Mouse (Mus musculus) heart, embryonic 16.5 days (tissue): ENCODE measurements around the gene Ctc1. TPM values are rescaled to one million over a fixed set of nuclear protein-coding genes. Genes with fewer than 3 reads are reported as not detected.

Experiments used
- ATAC-seq: fragments of 200-750 bp; cut with Nextera tagmentation; replicated peaks from 2 replicates; pipeline ENCODE4 v1.8.0; 2017; ENCODE audit warnings: moderate number of reproducible peaks; ENCODE audit not compliant: insufficient read depth, low FRiP score; ENCODE audit errors: extremely low read depth
- H3K27ac ChIP-seq: fragments of 300-500 bp; sonication (generic); 2 replicates; pipeline ENCODE4 v1.5.1; 2014; ENCODE audit warnings: mild to moderate bottlenecking, low read length, control low read depth, moderate library complexity
- H3K27me3 ChIP-seq: fragments of 300-500 bp; sonication (generic); 2 replicates; pipeline ENCODE4 v1.6.1; 2014; ENCODE audit warnings: low read length, mixed read lengths; ENCODE audit not compliant: control insufficient read depth, insufficient read depth
- H3K36me3 ChIP-seq: fragments of 300-500 bp; sonication (generic); 2 replicates; pipeline ENCODE4 v1.6.1; 2014; ENCODE audit not compliant: control insufficient read depth, insufficient read depth
- H3K4me1 ChIP-seq: fragments of 300-500 bp; sonication (generic); 2 replicates; pipeline ENCODE4 v1.6.1; 2014; ENCODE audit warnings: low read length, mixed read lengths; ENCODE audit not compliant: control insufficient read depth, insufficient read depth
- H3K4me2 ChIP-seq: fragments of 300-500 bp; sonication (generic); 2 replicates; pipeline ENCODE4 v1.6.1; 2014; ENCODE audit warnings: low read depth, mild to moderate bottlenecking, control low read depth, low read length
- H3K4me3 ChIP-seq: fragments of 300-500 bp; sonication (generic); 2 replicates; pipeline ENCODE4 v1.5.1; 2014; ENCODE audit warnings: mild to moderate bottlenecking, control low read depth, low read length
- H3K9ac ChIP-seq: fragments of 300-500 bp; sonication (generic); 2 replicates; pipeline ENCODE4 v1.6.1; 2014; ENCODE audit warnings: low read length, control low read depth
- H3K9me3 ChIP-seq: fragments of 300-500 bp; sonication (generic); replicated peaks from 2 replicates; pipeline ENCODE4 v1.6.1; 2016; ENCODE audit warnings: low read length; ENCODE audit not compliant: control insufficient read depth
- WGBS: fragments of 180-500 bp; shearing (Covaris S2); extraction: QIAGEN DNeasy Blood & Tissue Kit; methylation state at CpG from one replicate; pipeline ENCODE4 v1.1.7; 2014; 5-methylcytosine and 5-hydroxymethylcytosine counted together
- polyA plus RNA-seq: library from polyadenylated mRNA; unstranded; fragments of >200 nt; fragmentation: Nextera tagmentation; extraction: Ambion mirVana; gene quantifications from 2 replicates; pipeline ENCODE4 v1.2.1, GENCODE M21; 2015

Gene Ctc1
- polyA plus RNA-seq, 1 experiment from 2014 or later = 44.4 TPM

DNA sequence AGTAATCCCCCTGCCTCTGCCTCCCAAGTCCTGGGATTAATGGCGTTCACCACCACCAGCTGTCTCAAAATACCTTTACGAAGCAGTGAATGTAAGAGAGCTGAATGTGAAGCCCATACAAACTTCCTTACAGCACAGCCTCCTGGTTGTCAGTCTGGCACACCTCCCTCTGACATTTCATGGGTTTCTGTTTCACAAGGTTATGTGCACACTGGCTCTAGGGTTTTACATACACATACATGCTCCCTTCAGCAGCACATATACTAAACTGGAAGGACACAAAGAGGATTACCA, 59.0 kb downstream of the Ctc1 start:
- H3K27me3 ChIP-seq = no peaks in the 10 kb centered on the region
- H3K9me3 ChIP-seq = no peaks in the 10 kb centered on the region
- no peak overlapping the region for H3K4me3 ChIP-seq
- H3K4me2 ChIP-seq = no peak overlapping the region
- ATAC-seq = no peak
- 49% methylated on average over 2 of the region's 2 CpGs for WGBS
- H3K27ac ChIP-seq = peak overlapping the region; percentile 90; the same call in 1 of the 2 replicates
- H3K4me1 ChIP-seq = peaks cover 31% of the 10 kb centered on the region
- 0 out of 2 replicates have a peak overlapping the region, but pooled peaks have one; percentile 15 for H3K9ac ChIP-seq
- H3K36me3 ChIP-seq = no peaks in the 10 kb centered on the region

DNA sequence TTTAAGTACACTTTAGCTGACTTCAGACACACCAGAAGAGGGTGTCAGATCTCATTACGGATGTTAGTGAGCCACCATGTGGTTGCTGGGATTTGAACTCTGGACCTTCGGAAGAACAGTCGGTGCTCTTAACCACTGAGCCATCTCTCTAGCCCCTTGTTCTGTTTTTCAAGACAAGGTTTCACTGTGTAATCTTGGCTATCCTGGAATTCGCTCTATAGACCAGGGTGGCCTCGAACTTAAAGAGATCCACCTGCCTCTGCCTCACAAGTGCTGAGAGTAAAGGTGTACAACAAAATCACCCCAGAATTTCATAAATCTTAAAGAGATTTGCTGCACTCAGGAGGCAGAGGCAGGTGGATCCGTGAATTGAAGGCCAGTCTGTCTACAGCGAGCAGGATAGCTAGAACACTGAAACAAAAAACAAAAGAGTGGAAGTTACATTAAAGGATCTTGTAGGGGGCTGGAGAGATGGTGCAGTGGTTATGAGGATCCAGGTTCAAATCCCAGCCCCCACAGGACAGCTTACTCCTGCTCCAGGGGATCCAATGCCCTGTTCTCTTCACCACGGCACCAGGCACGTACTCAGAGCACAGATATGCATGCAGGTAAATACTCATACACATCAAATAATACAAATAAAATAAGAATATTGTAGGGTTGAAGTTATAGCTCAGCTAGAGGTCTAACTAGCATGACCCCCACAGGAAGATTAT, 60.2 kb downstream of the Ctc1 start:
- H3K27ac ChIP-seq = no peak overlapping the region

DNA sequence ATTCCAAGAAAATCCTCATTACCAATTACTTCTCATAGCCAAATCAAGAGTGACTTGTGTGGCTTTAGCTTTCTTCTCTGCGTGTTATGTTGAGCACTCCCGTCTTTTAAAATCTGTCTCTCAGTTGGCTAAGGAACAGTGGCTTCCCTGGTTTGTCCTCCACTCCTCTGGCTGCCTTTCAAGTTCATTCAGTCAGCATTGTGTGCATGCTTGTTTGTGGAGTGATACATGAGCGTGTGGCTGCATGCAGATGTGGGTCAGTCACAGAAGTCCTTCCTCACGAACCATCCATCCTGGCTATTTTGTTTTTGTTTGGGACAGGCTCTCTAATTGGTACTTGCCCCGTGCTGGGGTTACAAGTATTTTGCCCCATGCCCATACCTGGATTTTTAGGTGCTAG, 60.9 kb downstream of the Ctc1 start:
- H3K9ac ChIP-seq = 0 out of 2 replicates have a peak overlapping the region, but pooled peaks have one; percentile 25
- 59% methylated on average over 5 of the region's 5 CpGs for WGBS
- no peak for ATAC-seq
- H3K36me3 ChIP-seq = no peaks in the 10 kb centered on the region
- no peaks in the 10 kb centered on the region for H3K9me3 ChIP-seq
- H3K27ac ChIP-seq = no peak overlapping the region
- H3K4me1 ChIP-seq = peaks cover 21% of the 10 kb centered on the region
- H3K4me3 ChIP-seq = no peak overlapping the region
- H3K27me3 ChIP-seq = no peaks in the 10 kb centered on the region
- no peak overlapping the region for H3K4me2 ChIP-seq

More for the DNA sequence above, 60.2 kb downstream of the Ctc1 start:
- ATAC-seq = no peak
- no peak overlapping the region for H3K9ac ChIP-seq
- no peak overlapping the region for H3K4me2 ChIP-seq
- H3K4me3 ChIP-seq = no peak overlapping the region
- peaks cover 27% of the 10 kb centered on the region for H3K4me1 ChIP-seq
- H3K36me3 ChIP-seq = no peaks in the 10 kb centered on the region
- WGBS = 56% methylated on average over 8 of the region's 9 CpGs
- H3K9me3 ChIP-seq = no peaks in the 10 kb centered on the region
- no peaks in the 10 kb centered on the region for H3K27me3 ChIP-seq

DNA sequence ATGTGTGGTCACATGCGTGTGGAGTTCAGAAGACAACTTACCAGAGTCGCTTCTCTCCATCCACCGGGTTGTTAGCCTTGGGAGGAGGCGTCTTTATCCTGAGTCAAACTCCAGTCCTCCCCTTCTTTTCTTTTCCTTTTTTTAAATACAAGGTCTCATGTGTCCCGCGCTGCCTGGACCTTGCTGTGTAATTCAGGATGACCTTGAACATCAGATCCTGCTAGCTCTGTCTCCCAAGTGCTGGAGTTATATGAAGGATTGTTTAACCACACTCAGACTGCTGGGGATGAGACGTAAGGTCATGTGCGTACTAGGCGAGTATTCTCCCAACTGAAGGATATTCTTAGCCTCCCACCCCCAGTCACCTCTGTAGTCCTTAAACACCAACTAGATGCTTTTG, 61.6 kb downstream of the Ctc1 start:
- Histone ChIP-seq H3K4me1 (peaks cover 19% of the 10 kb centered on the region), H3K4me2 (no peak overlapping the region), H3K4me3 (no peak overlapping the region), H3K27me3 (no peaks in the 10 kb centered on the region), H3K9me3 (no peaks in the 10 kb centered on the region), H3K27ac (no peak overlapping the region), H3K9ac (no peak overlapping the region), H3K36me3 (no peaks in the 10 kb centered on the region)
- no peak for ATAC-seq
- WGBS = 71% methylated on average over 9 of the region's 9 CpGs

DNA sequence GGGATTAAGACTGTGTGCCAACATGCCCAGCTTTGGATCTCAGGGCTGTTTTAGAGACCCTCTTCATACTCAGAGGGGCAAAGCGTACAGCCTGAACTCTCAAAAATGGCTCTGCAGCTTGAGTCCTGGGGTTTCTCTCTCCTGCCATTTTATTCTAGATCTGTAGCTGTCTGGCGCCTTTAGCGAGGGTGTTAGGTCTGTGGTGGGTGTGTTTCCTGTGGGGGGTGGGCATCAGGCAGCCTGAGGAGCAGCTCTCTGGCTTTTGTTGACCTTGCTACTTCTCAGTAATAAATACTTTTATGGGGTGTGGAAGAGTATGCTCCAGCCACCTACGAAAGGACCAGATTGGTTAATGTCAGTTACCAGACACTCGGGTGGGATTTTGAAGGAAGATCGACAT, 62.3 kb downstream of the Ctc1 start:
- no peak for ATAC-seq
- Histone ChIP-seq H3K36me3 (no peaks in the 10 kb centered on the region), H3K4me3 (no peak overlapping the region), H3K4me2 (no peak overlapping the region), H3K27ac (no peak overlapping the region), H3K9ac (no peak overlapping the region), H3K9me3 (no peaks in the 10 kb centered on the region), H3K27me3 (no peaks in the 10 kb centered on the region), H3K4me1 (peaks cover 16% of the 10 kb centered on the region)
- WGBS = 83% methylated on average over 6 of the region's 6 CpGs

DNA sequence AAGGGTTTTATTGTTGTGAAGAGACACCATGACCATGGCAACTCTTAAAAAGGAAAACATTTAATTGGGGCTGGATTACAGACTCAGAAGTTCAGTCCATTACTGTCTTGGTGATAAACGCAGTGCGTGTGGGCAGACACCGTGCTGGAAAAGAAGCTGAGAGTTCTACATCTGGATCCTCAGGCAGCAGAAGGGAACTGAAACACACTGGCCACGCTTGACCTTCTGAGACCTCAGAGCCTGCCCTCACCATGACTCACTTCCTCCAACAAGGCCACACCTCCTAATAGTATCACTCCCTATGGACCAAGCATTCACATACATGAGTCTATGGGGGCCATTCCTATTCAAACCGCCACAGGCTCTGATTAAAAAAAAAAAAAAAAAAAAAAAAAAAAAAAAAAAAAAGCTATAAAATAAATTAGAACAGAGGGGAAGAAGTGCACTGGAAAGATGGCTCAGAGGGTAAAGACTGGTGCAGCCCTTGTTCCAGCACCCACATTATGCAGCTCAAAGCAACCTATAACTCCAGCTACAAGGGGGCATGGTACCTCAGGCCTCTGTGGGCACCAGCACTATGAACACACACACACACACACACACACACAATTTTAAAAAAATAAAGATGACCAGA, 63.2 kb downstream of the Ctc1 start:
- ATAC-seq = no peak
- Histone ChIP-seq H3K4me2 (no peak overlapping the region), H3K27ac (0 out of 2 replicates have a peak overlapping the region, but pooled peaks have one; percentile 18), H3K9me3 (no peaks in the 10 kb centered on the region), H3K9ac (no peak overlapping the region), H3K36me3 (no peaks in the 10 kb centered on the region), H3K27me3 (no peaks in the 10 kb centered on the region), H3K4me1 (peaks cover 13% of the 10 kb centered on the region), H3K4me3 (no peak overlapping the region)
- 58% methylated on average over 5 of the region's 5 CpGs for WGBS

DNA sequence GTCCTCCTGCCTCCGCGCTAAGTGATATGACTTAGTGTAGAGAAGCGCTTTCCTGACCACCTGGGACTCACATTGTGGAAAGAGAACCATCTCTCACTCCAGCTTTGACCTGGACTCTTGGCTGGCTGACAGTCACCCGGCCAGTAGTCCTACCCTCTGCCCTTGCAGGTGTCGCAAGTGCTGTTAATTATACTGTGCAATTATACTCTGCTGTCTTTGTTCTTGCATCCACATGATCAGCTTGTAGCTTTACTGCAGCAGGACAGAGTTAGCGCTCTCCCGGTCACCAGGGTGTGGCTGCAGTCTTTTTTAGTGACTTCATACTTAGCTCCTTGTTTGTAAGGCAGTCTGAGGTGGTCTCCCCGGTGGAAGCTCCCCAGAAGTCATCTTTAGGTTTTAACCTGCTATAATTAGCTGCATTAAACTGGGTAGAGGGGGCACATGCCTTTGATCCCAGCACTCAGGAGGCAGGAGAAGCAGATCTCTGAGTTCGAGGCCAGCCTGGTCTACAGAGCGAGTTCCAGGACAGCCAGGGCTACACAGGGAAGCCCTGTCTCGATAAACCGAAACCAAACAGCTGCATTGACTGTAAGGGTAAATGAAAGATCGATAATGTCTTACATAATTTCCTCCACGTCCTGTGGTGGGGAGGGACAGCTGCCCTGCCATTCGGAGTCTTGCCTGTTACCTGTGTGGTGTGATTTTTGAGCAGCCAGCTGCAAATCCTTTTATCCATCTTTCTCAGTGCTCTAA, 64.6 kb downstream of the Ctc1 start:
- ATAC-seq = no peak
- Histone ChIP-seq H3K4me1 (peaks cover 6% of the 10 kb centered on the region), H3K27ac (no peak overlapping the region), H3K4me2 (no peak overlapping the region), H3K9me3 (no peaks in the 10 kb centered on the region), H3K36me3 (no peaks in the 10 kb centered on the region), H3K9ac (no peak overlapping the region), H3K27me3 (no peaks in the 10 kb centered on the region), H3K4me3 (no peak overlapping the region)
- 74% methylated on average over 15 of the region's 15 CpGs for WGBS

DNA sequence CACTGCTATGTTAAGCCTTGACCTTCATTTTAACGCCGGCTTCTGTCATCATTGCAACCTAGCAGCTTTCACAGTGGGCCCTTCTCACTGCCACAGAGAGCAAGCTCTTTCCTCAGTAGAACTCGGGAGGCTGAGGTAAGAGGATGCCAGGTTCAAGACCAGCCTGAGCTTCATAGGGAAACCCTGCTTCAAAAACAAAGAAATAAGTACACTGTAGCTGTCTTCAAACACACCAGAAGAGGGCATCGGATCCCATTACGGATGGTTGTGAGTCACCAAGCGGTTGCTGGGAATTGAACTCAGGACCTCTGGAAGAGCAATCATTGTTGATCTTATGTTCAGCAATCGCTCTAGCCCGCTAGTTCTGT, 65.1 kb downstream of the Ctc1 start:
- peaks cover 6% of the 10 kb centered on the region for H3K4me1 ChIP-seq
- no peak overlapping the region for H3K4me3 ChIP-seq
- no peaks in the 10 kb centered on the region for H3K27me3 ChIP-seq
- no peak overlapping the region for H3K4me2 ChIP-seq
- no peaks in the 10 kb centered on the region for H3K36me3 ChIP-seq
- no peak for ATAC-seq
- no peak overlapping the region for H3K27ac ChIP-seq
- H3K9ac ChIP-seq = no peak overlapping the region
- H3K9me3 ChIP-seq = no peaks in the 10 kb centered on the region
- 85% methylated on average over 8 of the region's 8 CpGs for WGBS

DNA sequence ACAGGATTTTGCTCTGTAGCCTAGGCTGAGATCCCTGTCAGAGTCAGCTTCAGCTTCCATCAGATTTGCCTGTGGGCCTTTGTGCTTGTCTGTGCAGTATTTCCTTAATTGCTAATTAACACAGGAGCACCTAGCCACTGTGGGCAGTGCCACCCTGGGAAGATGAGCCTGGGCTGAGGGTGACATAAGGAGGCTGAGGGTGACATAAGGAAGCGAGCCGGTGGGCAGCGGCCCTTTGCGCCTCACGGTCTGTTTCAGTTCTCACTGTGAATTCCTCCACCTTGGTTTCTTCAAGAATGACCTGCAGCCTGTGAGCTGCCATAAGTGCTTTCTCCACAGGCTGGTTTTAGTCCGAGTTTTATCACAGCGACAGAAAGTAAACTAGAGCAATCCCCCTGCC, 65.9 kb downstream of the Ctc1 start:
- no peak for ATAC-seq
- Histone ChIP-seq H3K9me3 (no peaks in the 10 kb centered on the region), H3K4me3 (no peak overlapping the region), H3K27ac (no peak overlapping the region), H3K36me3 (no peaks in the 10 kb centered on the region), H3K4me2 (no peak overlapping the region), H3K9ac (no peak overlapping the region), H3K4me1 (peaks cover 3% of the 10 kb centered on the region), H3K27me3 (no peaks in the 10 kb centered on the region)
- 77% methylated on average over 7 of the region's 7 CpGs for WGBS
